Mouse (Mus musculus): Measurements from ENCODE around the gene Cyyr1.

The Cyyr1 gene

DNA sequence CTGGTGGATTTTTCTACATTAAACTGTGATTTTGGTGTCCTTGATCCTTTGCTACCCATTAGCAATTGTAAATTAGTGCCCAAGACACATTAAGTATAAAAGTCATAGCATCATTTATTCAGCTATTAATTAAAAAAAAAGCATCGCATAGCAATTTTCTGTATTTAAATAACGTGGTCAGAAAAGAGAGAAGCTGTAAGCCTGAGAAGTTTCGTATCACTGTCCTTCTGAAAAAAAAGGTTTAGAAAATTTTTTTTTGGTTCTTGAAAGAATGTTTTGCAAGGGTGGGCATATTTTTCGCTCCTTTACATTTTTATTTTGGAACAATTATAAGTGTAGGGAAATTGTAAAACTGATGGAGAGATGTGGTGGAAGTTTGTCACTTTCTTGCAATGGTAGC lies 83.1 kb downstream of the Cyyr1 start:
- no peak for DNase-seq (ENCODE audit: low spot score in 2 of 2)

DNA sequence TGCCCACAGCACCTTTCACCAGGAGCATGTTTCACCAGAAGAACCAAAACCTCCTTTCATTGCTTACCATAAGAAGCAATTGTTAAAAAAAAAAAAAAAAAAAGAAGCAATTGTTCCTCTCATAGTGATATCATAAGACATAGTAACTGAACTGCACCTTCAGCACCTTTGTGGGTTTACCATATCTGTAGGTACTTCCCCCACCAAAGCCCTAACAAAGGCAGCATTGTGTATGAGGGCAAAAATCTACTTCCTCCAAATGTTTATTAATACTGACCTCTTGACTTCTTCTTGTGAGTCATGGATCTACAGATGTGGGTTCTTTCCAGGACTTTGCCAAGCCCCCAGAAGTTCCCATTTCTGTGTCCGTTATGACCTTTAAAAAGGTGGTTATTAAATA lies 98.2 kb downstream of the Cyyr1 start:
- DNase-seq (ENCODE audit: low spot score in 2 of 2) = no peak

DNA sequence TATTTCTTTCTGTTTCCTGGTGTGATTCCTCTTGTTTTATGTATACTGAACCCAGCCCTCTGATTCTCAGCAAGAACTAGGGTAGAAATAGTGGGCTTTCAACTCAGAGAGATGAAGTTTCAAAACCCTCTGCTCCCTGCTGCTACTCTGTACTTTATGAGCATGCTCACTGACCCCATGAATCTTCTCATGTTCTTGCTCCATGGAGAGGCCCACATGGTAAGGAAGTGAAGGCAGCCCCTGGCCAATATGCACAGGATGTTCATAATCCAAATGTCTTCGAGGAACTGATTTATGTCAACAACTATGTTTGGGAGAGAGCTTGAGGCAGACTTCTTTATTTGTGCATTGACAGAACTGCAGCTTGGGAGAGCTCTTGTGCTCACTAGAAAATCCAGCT lies 106.9 kb downstream of the Cyyr1 start:
- no peak for DNase-seq (ENCODE audit: low spot score in 2 of 2)

DNA sequence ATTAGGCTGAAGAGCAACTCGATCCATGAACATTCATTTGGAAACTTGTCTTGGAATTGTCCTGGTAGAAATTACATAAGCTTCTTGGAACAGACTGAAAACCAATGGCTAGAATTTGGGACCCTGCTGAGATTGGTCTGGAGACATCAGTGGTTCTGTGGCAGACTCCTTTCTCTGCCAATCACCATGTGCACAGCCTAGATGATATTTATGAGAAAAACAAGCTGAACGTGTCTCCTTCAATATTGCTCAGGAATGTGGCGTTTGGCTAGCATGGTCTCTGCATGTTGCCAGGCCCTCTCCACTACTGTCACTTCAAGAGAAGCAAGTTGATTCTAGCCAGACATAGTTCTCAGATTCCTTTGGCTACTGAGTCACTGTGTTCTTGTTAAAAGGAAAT lies 107.4 kb downstream of the Cyyr1 start:
- DNase-seq (ENCODE audit: low spot score in 2 of 2) = no peak

DNA sequence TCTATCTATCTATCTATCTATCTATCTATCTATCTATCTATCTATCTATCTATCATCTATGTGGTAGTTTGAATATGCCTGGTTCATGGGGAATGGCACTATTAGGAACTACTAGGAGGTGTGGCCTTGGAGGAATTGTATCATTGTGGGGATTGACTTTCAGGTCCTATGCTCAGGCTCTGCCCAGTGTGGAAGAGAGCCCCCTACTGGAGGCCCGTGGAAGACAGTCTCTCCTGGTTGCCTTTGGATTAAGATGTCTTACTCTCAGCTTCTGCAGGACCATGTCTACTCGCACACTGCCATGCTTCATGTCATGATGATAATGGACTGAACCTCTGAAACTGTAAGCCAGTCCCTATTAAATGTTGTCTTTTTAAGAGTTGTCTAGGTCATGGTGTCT lies 117.8 kb downstream of the Cyyr1 start:
- DNase-seq (ENCODE audit: low spot score in 2 of 2) = no peak

DNA sequence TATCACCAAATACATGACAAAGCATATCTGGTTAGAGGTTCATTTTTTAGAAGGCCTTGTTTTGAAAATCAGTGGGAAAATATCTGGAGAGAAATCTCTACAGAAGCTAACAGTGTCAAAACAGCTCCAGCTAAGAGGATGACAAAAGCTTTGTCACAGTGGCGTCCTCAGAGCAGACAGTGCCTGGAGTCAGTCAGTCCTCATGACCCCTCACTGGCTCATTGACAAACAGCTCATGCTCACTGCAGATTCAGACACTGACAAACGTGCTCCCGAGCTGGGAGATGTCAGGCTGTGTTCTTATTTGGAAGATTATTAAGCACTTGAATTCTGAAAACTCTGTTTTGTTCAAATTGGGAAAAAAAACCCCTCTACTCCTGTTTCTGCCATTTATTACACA lies 124.0 kb downstream of the Cyyr1 start:
- DNase-seq (ENCODE audit: low spot score in 2 of 2) = no peak

DNA sequence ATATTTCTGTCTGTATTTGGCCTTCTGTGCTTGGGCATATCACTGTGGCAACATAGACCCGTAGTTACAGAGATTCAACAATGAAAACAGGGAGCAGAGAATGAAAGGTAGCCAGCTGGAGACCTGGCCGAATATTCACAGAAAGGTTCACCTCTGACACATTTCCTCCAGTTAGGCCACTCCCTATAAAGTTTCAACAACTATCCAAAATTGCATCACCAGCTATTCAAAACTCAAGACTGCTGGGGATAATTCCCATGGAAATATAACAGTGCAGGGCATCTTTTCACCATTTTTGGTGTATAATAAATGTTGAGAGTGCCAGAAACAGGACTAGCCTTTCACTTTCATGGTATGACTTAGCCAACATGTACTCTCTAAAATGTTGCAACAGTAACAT lies 130.3 kb downstream of the Cyyr1 start:
- DNase-seq (ENCODE audit: low spot score in 2 of 2) = no peak

DNA sequence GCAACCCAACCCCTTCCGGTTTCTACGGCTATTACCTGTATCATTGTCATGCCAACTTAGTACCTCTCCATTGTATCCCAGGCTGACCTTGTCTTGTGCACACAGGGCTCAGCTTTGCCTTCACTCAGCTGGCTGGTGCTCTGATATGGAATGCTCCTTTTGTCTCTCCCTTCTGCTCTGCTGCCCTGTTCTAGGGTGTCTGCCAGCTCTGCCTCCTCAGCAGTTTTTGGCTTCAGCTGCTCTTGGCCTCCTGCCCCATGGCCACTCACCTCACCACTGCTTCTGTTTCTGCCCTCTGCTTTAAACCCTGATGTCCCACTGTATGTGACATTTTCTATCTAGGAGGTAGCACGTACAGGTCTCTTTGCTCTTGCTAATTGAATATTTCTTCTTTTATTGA lies 137.8 kb downstream of the Cyyr1 start:
- DNase-seq (ENCODE audit: low spot score in 2 of 2) = no peak

DNA sequence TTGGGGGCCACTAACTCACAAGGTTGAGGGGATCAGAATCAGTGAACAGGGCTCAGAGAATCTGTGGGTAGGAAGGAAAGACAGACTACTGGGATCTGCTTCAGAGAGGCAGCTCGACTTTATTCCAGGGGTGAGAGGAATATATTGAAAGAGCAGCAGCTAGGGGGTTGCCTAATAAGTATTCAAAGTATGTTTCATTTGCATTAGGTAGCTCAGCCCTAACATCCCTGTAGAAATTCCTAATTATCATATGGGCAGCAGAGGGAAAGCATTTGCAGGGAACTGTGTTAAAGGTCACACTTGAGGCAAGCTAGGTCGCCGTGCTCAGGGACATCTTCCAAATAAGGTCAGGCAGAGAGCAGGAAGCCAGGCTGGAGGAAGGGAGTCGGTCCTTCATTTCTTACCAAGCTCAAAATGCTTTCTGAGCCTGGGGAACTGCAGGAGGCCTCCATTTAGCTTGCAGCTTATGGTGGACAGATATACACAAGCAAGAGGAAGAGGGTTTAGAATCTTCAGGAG lies 159.7 kb downstream of the Cyyr1 start:
- DNase-seq (ENCODE audit: low spot score in 2 of 2) = no peak

DNA sequence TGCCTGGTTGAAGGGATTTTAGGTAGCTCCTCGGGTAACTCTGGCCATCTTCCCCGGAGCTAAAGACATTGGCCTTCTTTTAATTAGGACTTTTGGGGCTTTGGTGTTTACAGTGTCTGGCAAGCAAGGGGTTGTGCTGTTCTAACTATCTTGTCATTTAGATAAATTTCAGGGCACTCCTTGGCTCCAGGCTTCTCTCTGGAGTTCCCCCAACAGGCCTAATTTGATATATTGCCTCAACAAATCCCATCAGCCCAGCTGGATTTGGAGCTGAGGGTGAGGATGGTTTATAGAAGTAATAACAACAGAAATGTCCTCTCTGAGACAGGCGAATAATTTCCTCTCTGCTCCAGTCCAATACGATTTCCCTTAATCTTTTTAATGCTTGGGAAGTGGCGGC lies 166.4 kb downstream of the Cyyr1 start:
- DNase-seq (ENCODE audit: low spot score in 2 of 2) = no peak
